Mouse (Mus musculus) testis, adult 2 months (tissue): ENCODE results near the gene Hcn4.

Experiments
- CTCF ChIP-seq: fragments of 200-500 bp; IDR thresholded peaks from 2 replicates; pipeline ENCODE4 v1.5.1; 2012; ENCODE audit warnings: low read depth, mild to moderate bottlenecking, inconsistent platforms, low read length, moderate library complexity; ENCODE audit not compliant: control insufficient read depth, insufficient read depth, insufficient replicate concordance
- POLR2A ChIP-seq: fragments of 200-500 bp; IDR thresholded peaks from 2 replicates; pipeline ENCODE4 v1.6.1; 2012; ENCODE audit warnings: low read depth, mild to moderate bottlenecking, inconsistent platforms, low read length, moderate library complexity; ENCODE audit not compliant: control insufficient read depth

GRCm38 (mm10) chr9:58899602-58900001, 76.4 kb downstream of the Hcn4 start:
- TF ChIP-seq CTCF (no peak), POLR2A (no peak)
